Mouse (Mus musculus) NIH3T3 (cell line): ENCODE results near the gene Gm16381.
"Not testable (repeated sequence)": the region's sequence is repeated elsewhere in the genome, so short reads cannot be mapped to it uniquely, and the experiment has no call there.

Experiments
- DNase-seq: peaks from one replicate; pipeline ENCODE4 v3.0.0-alpha.2; 2012; ENCODE audit warnings: low read depth

Gene Gm16381

DNA sequence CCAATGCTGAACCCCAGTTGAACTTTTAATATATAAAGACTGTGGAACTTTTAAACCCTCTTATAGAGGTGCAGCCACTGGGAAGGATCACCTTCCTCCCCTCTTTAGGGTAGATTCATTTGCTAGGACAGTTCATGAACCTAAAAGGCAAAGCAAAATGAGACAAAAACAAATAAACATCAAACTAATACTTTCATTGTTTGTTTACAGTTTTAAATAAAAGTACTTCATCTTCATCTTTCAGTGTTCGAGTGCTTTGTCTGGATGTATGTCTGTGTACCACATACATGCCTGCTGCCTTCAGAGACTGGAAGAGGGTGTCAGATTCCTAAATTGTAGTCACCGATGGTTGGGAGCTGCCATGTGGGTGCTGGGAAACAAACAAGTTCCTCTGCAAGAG lies at the start of gene Gm16381:
TSS of gene Gm16381 (minus strand) at position 101 of the 400 bp plus-strand sequence.
- not testable (repeated sequence) for DNase-seq

DNA sequence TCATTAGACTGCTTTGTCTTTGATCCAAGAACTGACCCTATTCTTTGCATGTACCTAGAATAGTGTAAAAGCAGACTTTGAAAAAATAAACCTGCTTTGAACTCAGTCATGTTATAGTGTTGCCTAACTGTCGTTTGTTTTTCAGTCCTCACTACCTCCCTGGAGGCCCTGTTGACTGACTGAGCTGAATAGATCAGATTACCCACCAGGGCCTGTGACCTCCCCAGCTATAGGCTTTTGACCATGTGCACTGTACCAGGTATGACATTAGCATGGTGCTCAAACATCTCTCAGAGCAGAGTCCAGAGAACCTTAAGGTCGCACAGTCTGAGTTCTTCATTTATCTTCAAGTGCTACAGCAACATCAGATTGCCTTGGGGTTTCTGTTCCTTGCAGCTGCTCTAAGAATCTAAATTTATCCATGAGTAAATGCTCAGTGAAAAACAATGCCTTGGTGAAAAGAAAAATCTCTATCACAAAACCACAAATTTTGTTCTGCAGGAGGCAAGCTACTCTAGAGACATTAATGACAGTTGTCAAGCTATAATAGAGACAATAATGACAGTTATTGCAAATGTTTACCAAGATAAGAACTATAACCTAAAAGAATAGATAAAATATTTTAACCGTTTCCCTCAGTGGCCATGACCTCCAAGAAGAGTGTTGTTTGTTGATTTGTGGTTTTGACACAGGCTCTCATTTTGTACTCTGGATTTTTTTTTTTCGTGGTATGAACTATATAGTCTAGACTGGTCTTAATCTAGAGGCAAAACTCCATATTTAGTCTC lies 8.7 kb upstream of the Gm16381 start:
- DNase-seq = not testable (repeated sequence)

DNA sequence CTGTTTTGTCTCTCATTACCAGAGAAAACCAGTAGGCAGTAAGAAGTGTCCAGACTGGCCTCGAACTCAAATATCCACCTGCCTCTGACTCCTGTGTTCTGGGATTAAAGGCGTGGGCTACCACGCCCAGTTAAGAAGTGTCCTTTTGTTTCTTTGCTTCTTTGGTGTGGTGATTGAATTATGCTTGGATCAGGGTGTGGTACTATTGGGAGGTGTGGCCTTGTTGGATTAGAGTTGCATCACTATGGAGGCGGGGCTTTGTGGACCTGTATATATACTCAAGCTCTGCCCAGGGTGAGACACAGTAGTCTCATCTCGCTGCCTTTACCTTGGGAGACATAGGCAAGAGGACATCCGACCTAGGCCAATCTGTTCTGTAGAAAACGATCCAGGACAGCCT lies 25.9 kb downstream of the Gm16381 start, which contains the start of gene Gm4027:
TSS of gene Gm4027 (plus strand) at position 301 of the 400 bp plus-strand sequence.
- DNase-seq = not testable (repeated sequence)

DNA sequence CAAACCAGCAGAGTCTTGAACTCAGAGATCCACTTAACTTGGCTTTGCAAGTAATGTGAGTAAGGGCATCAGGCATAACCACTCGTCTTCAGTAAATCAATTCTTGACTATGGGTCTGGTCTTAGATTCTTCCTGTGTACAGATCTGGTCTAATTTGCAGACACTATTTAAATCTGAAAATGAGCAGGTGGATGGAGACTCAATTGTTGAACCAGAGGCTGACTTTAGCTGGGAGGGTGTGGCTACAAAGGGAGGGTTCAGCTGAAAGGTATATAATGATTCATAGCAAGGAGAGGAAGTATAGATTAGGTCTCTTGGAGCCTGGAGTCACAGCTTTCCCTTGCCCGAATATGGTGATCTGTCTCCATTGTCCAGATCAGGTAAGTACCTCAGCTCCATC lies 42.0 kb downstream of the Gm16381 start, which contains the start of gene Oog1:
TSS of gene Oog1 (plus strand) at position 301 of the 400 bp plus-strand sequence.
- DNase-seq = not testable (repeated sequence)

DNA sequence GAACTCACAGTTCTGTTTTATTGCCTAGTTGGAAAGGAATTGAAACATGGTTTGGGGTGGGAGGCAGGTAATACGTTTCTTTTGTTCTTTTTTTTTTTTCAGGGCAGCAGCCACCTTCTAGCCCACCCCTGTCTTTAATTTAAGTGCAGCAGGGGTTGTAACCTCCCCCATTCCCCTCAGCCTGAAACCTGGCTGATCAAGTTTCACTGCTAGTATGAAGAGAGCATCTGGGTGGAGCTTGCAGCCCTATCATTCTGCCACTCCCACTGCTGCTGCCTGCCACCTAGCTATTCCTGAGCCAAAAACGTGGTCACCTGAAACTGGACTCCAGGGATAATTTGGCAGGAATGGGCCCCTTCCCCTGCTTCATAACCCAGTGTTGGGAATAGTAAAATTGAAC lies 43.0 kb downstream of the Gm16381 start:
- not testable (repeated sequence) for DNase-seq
